Mouse (Mus musculus): Measurements from ENCODE around the gene Cd180.

The Cd180 gene

GRCm38 (mm10) chr13:102744481-102745269 is 51.3 kb downstream of the Cd180 start:
- peak; percentile 48 for DNase-seq

- no peak for DNase-seq
These were observed 51.9 kb downstream of the Cd180 start for GRCm38 (mm10) chr13:102745270-102745600.

- DNase-seq, result peak; percentile 55
These were observed 52.4 kb downstream of the Cd180 start for GRCm38 (mm10) chr13:102745626-102746342.

GRCm38 (mm10) chr13:102746803-102747561 is 53.6 kb downstream of the Cd180 start:
- peak; percentile 65 for DNase-seq

- no peak for DNase-seq
These were observed 55.8 kb downstream of the Cd180 start for GRCm38 (mm10) chr13:102749194-102749593.

GRCm38 (mm10) chr13:102749891-102750290 is 56.5 kb downstream of the Cd180 start:
- no peak for DNase-seq

GRCm38 (mm10) chr13:102753714-102754556 is 60.6 kb downstream of the Cd180 start:
- no peak for DNase-seq

- DNase-seq, result no peak
These were observed 61.8 kb downstream of the Cd180 start for GRCm38 (mm10) chr13:102755124-102755523.

- no peak for DNase-seq
These were observed 62.7 kb downstream of the Cd180 start for GRCm38 (mm10) chr13:102756071-102756470.

GRCm38 (mm10) chr13:102758021-102758420 is 64.7 kb downstream of the Cd180 start:
- no peak for DNase-seq

GRCm38 (mm10) chr13:102761410-102761809 is 68.1 kb downstream of the Cd180 start:
- no peak for DNase-seq

GRCm38 (mm10) chr13:102762203-102762602 is 68.8 kb downstream of the Cd180 start:
- DNase-seq, result no peak

- no peak for DNase-seq
These were observed 70.9 kb downstream of the Cd180 start for GRCm38 (mm10) chr13:102764218-102764617.

GRCm38 (mm10) chr13:102765216-102765615 is 71.9 kb downstream of the Cd180 start:
- DNase-seq, result no peak

GRCm38 (mm10) chr13:102767110-102767509 is 73.8 kb downstream of the Cd180 start:
- no peak for DNase-seq

GRCm38 (mm10) chr13:102768512-102768911 is 75.2 kb downstream of the Cd180 start:
- DNase-seq, result no peak

GRCm38 (mm10) chr13:102770194-102770593 is 76.8 kb downstream of the Cd180 start:
- DNase-seq, result no peak

- DNase-seq, result no peak
These were observed 79.8 kb downstream of the Cd180 start for GRCm38 (mm10) chr13:102773169-102773568.

GRCm38 (mm10) chr13:102774786-102775201 is 81.4 kb downstream of the Cd180 start:
- DNase-seq, result no peak

- no peak for DNase-seq
These were observed 82.1 kb downstream of the Cd180 start for GRCm38 (mm10) chr13:102775506-102775905.

- no peak for DNase-seq
These were observed 85.5 kb downstream of the Cd180 start for GRCm38 (mm10) chr13:102778859-102779258.

GRCm38 (mm10) chr13:102779275-102779674 is 85.9 kb downstream of the Cd180 start:
- DNase-seq, result no peak
